Mouse (Mus musculus) kidney, embryonic 14.5 days (tissue): Measurements from ENCODE around the gene Fahd2a. TPM values are rescaled to one million over a fixed set of nuclear protein-coding genes. Genes with fewer than 3 reads are reported as not detected.
A peak's percentile ranks its signal among the peaks of the same experiment; 100 is the strongest.

ENCODE experiments used
- ATAC-seq: fragments of 200-750 bp; cut with Nextera tagmentation; 2 replicates; pipeline ENCODE4 v1.8.0; 2017; ENCODE audit warnings: moderate number of reproducible peaks, mild to moderate bottlenecking, moderate TSS enrichment, moderate library complexity; ENCODE audit not compliant: low FRiP score, low TSS enrichment
- H3K27ac ChIP-seq: fragments of 300-500 bp; sonication (generic); 2 replicates; pipeline ENCODE4 v1.5.1; 2014; ENCODE audit warnings: low read depth, mild to moderate bottlenecking, low read length, moderate library complexity, mixed read lengths
- H3K27me3 ChIP-seq: fragments of 300-500 bp; sonication (generic); 2 replicates; pipeline ENCODE4 v1.6.1; 2014; ENCODE audit warnings: mild to moderate bottlenecking, low read length; ENCODE audit not compliant: control insufficient read depth, insufficient read depth
- H3K36me3 ChIP-seq: fragments of 300-500 bp; sonication (generic); 2 replicates; pipeline ENCODE4 v1.6.1; 2014; ENCODE audit warnings: low read length, mixed read lengths; ENCODE audit not compliant: control insufficient read depth, insufficient read depth
- H3K4me1 ChIP-seq: fragments of 300-500 bp; sonication (generic); 2 replicates; pipeline ENCODE4 v1.6.1; 2014; ENCODE audit warnings: low read length, mixed read lengths; ENCODE audit not compliant: control insufficient read depth, insufficient read depth
- H3K4me2 ChIP-seq: fragments of 300-500 bp; sonication (generic); replicated peaks from 2 replicates; pipeline ENCODE4 v1.6.1; 2014; ENCODE audit warnings: low read depth, mild to moderate bottlenecking, low read length
- H3K4me3 ChIP-seq: fragments of 300-500 bp; sonication (generic); 2 replicates; pipeline ENCODE4 v1.5.1; 2014; ENCODE audit warnings: mild to moderate bottlenecking, low read length
- H3K9ac ChIP-seq: fragments of 300-500 bp; sonication (generic); 2 replicates; pipeline ENCODE4 v1.6.1; 2014; ENCODE audit warnings: low read depth, mild to moderate bottlenecking, low read length, moderate library complexity
- H3K9me3 ChIP-seq: fragments of 300-500 bp; sonication (generic); 2 replicates; pipeline ENCODE4 v1.6.1; 2016; ENCODE audit warnings: low read length; ENCODE audit not compliant: control insufficient read depth
- WGBS: fragments of 180-500 bp; shearing (Covaris S2); extraction: QIAGEN DNeasy Blood & Tissue Kit; methylation state at CpG from one replicate; pipeline ENCODE4 v1.1.7; 2014; 5-methylcytosine and 5-hydroxymethylcytosine counted together
- polyA plus RNA-seq: library from polyadenylated mRNA; unstranded; fragments of >200 nt; fragmentation: Nextera tagmentation; extraction: Ambion mirVana; gene quantifications from 2 replicates; pipeline ENCODE4 v1.2.1, GENCODE M21; 2014

The Fahd2a gene
- polyA plus RNA-seq, 1 experiment from 2014 or later = 29.7 TPM

DNA sequence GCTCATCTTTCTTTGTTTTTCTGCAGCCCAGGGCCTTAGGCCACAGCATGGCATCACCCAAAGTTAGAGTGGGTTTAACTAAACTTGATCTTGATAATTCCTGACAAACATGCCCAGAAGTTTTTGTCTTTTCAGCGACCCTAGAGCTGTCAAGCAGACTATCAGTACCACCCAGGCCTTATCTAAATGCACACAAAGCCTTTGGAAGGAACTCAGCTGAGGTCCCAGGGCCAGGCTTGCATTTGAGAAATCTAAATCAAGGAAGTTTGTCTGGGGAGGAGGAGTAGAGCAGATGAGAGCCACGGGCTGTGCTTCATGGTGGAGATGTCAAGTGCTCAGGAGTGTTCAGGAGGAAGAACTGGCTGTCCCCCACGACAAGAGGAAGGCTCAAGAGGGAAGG is 2.5 kb upstream of the Fahd2a start:
- peaks cover 14% of the 10 kb centered on the region for H3K4me1 ChIP-seq
- no peaks in the 10 kb centered on the region for H3K36me3 ChIP-seq
- H3K9ac ChIP-seq = no peak overlapping the region
- no peaks in the 10 kb centered on the region for H3K27me3 ChIP-seq
- no peak for ATAC-seq
- H3K9me3 ChIP-seq = no peaks in the 10 kb centered on the region
- no peak overlapping the region for H3K27ac ChIP-seq
- WGBS = 61% methylated on average over 3 of the region's 3 CpGs
- H3K4me3 ChIP-seq = no peak overlapping the region
- H3K4me2 ChIP-seq = no peak overlapping the region

GRCm38 (mm10) chr2:127437697-127438096 is 6.7 kb downstream of the Fahd2a start:
- Histone ChIP-seq H3K4me1 (no peaks in the 10 kb centered on the region), H3K36me3 (peaks cover 19% of the 10 kb centered on the region; the same call in 1 of the 2 replicates), H3K9me3 (no peaks in the 10 kb centered on the region), H3K4me2 (no peak overlapping the region), H3K27me3 (no peaks in the 10 kb centered on the region), H3K27ac (no peak overlapping the region), H3K9ac (no peak overlapping the region), H3K4me3 (no peak overlapping the region)
- WGBS = 81% methylated on average over 5 of the region's 5 CpGs
- ATAC-seq = no peak

DNA sequence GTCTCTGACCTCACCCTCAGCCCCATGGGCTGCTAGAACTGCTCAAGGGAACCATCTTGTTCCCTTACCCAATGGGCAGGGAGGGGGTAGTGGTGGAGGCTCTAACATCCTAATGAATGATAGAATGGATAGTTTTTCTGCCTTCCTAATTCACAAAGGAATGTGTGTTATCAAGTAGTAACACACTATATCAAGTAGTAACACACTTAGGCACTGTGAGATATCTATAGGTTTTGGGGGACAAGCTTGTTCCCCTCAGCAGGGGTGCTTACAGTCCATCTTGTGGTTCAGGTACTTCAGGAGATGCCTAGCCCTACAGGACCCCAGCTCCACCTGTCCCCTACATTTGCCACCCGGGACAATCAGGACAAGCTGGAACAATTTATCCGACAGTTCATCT is 8.8 kb downstream of the Fahd2a start:
- no peaks in the 10 kb centered on the region for H3K9me3 ChIP-seq
- no peak overlapping the region for H3K4me2 ChIP-seq
- no peaks in the 10 kb centered on the region for H3K4me1 ChIP-seq
- 93% methylated on average over 2 of the region's 2 CpGs for WGBS
- H3K4me3 ChIP-seq = no peak overlapping the region
- no peak for ATAC-seq
- no peak overlapping the region for H3K27ac ChIP-seq
- no peaks in the 10 kb centered on the region for H3K27me3 ChIP-seq
- H3K9ac ChIP-seq = no peak overlapping the region
- peaks cover 17% of the 10 kb centered on the region; the same call in 1 of the 2 replicates for H3K36me3 ChIP-seq

DNA sequence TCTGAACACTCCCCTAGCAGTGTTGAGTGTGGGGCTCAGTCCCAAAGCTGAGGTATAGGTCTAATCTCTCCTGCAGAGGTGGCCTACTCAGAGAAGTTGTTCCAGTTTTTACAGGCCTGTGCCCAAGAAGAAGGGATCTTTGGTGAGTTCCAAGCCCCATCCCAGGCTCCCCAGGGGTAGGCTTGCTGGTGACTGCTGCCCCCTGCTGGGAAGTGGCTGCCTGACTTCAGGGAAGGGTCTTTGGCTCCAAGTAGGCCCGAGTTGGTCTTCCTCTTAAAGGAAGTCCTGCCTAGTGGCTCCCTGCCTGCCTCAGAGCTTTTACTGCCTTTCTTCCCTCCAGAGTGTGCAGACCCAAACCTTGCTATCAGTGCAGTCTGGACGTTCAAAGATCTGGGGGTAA is 9.2 kb downstream of the Fahd2a start:
- Histone ChIP-seq H3K36me3 (peaks cover 15% of the 10 kb centered on the region; the same call in 1 of the 2 replicates), H3K9me3 (no peaks in the 10 kb centered on the region), H3K4me1 (no peaks in the 10 kb centered on the region), H3K4me3 (no peak overlapping the region), H3K27me3 (no peaks in the 10 kb centered on the region), H3K9ac (no peak overlapping the region), H3K4me2 (no peak overlapping the region), H3K27ac (no peak overlapping the region)
- no peak for ATAC-seq
- 38% methylated on average over 2 of the region's 2 CpGs for WGBS

GRCm38 (mm10) chr2:127433487-127434295 is 10.7 kb downstream of the Fahd2a start:
- peaks cover 13% of the 10 kb centered on the region; the same call in 1 of the 2 replicates for H3K36me3 ChIP-seq
- H3K9ac ChIP-seq = no peak overlapping the region
- no peaks in the 10 kb centered on the region; the same call in 1 of the 2 replicates for H3K27me3 ChIP-seq
- 77% methylated on average over 9 of the region's 9 CpGs for WGBS
- no peak overlapping the region for H3K4me3 ChIP-seq
- H3K9me3 ChIP-seq = no peaks in the 10 kb centered on the region
- no peak overlapping the region for H3K4me2 ChIP-seq
- H3K4me1 ChIP-seq = no peaks in the 10 kb centered on the region
- H3K27ac ChIP-seq = no peak overlapping the region
- ATAC-seq = 0 out of 2 replicates have a peak, but pooled peaks have one; percentile 3

DNA sequence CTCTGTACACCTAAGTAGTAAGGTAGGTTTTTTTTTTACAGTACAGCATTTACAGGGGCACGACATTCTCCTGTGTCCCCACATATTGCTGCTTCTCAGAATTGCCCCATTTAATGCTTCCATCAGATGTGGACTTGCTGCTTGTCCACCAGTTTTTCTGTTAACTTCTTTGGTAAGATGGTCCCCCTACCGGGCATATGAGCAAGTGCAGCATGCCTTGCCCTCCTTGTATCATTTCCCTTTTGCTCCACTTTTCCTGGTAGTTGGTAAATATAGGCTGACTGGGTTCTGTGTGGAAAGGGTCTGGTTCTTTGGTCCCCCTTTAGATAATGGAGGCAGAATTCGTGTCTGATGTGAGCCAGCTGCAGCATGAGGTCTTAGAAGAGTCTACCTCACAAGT is 14.1 kb downstream of the Fahd2a start:
- H3K9me3 ChIP-seq = no peaks in the 10 kb centered on the region
- WGBS = 27% methylated on average over 3 of the region's 3 CpGs
- H3K4me2 ChIP-seq = no peak overlapping the region
- H3K27me3 ChIP-seq = no peaks in the 10 kb centered on the region; the same call in 1 of the 2 replicates
- H3K36me3 ChIP-seq = no peaks in the 10 kb centered on the region
- ATAC-seq = no peak
- no peak overlapping the region for H3K4me3 ChIP-seq
- H3K4me1 ChIP-seq = no peaks in the 10 kb centered on the region
- H3K9ac ChIP-seq = no peak overlapping the region
- H3K27ac ChIP-seq = no peak overlapping the region

- WGBS = 89% methylated on average over 17 of the region's 17 CpGs
- ATAC-seq = no peak
- H3K9me3 ChIP-seq = no peaks in the 10 kb centered on the region
These were observed 19.4 kb downstream of the Fahd2a start, which contains the start of gene Gpat2 for GRCm38 (mm10) chr2:127424977-127425376. Gene Gpat2 (plus strand): TSS chr2:127425199.

GRCm38 (mm10) chr2:127418266-127418970 is 25.9 kb downstream of the Fahd2a start:
- H3K27me3 ChIP-seq = no peaks in the 10 kb centered on the region
- no peaks in the 10 kb centered on the region for H3K4me1 ChIP-seq
- no peak overlapping the region for H3K9ac ChIP-seq
- H3K27ac ChIP-seq = no peak overlapping the region
- 55% methylated on average over 10 of the region's 10 CpGs for WGBS
- no peaks in the 10 kb centered on the region for H3K9me3 ChIP-seq
- no peak overlapping the region for H3K4me2 ChIP-seq
- no peaks in the 10 kb centered on the region for H3K36me3 ChIP-seq
- H3K4me3 ChIP-seq = no peak overlapping the region
- ATAC-seq = no peak

More at GRCm38 (mm10) chr2:127424977-127425376, 19.4 kb downstream of the Fahd2a start, which contains the start of gene Gpat2:
- Histone ChIP-seq H3K4me2 (no peak within 1 kb of the TSS), H3K27ac (no peak within 1 kb of the TSS), H3K9ac (no peak within 1 kb of the TSS), H3K27me3 (no peaks in the 10 kb centered on the region; the same call in 1 of the 2 replicates), H3K4me1 (no peaks in the 10 kb centered on the region), H3K4me3 (no peak within 1 kb of the TSS), H3K36me3 (no peaks in the 10 kb centered on the region)

GRCm38 (mm10) chr2:127416706-127417105 is 27.7 kb downstream of the Fahd2a start:
- Histone ChIP-seq H3K9ac (no peak overlapping the region), H3K4me2 (no peak overlapping the region), H3K27ac (no peak overlapping the region), H3K4me1 (no peaks in the 10 kb centered on the region), H3K27me3 (no peaks in the 10 kb centered on the region), H3K4me3 (no peak overlapping the region), H3K9me3 (no peaks in the 10 kb centered on the region), H3K36me3 (no peaks in the 10 kb centered on the region)
- ATAC-seq = no peak
- 53% methylated on average over 3 of the region's 3 CpGs for WGBS
